Mouse (Mus musculus): ENCODE data around the gene Frmd4a. TPM values are rescaled to one million over a fixed set of nuclear protein-coding genes. Genes with fewer than 3 reads are reported as not detected.

Gene Frmd4a
- total RNA-seq, 1 experiment: 9.3 TPM

DNA sequence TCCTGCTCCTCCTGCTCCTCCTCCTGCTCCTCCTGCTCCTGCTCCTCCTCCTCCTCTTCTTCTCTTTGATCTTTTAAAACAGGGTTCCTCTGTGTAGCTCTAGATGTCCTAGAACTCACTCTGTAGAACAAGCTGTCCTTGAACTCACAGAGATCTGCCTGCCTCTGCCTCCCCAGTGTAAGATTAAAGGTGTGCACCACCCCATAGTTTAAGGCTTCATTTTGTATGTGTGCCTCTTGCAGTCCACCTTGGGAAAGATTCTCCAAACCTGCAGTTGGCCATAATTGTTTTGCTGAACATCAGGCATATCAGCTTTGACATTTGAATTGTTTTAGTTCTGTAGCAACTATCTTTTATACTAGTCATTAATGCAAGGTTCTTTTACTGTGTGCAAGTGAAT is 501.0 kb downstream of the Frmd4a start:
- TF ChIP-seq ZNF384 (IDR thresholded peaks at IDR 0.05; ENCODE audit: low read depth, low read length): no peak
- TF ChIP-seq HCFC1 (IDR thresholded peaks at IDR 0.05; ENCODE audit: borderline replicate concordance, insufficient read depth, low read length): no peak
- no peak for TF ChIP-seq CHD2 (IDR thresholded peaks at IDR 0.05; ENCODE audit: low read depth, low read length)
- no peak for TF ChIP-seq ZC3H11A (IDR thresholded peaks at IDR 0.05; ENCODE audit: borderline replicate concordance, low read depth, low read length)
- TF ChIP-seq MAFK (IDR thresholded peaks at IDR 0.05; ENCODE audit: insufficient read depth, low read depth, low read length): no peak
- Histone ChIP-seq H3K27ac (ENCODE audit: insufficient read depth, low read depth, low read length, poor library complexity, severe bottlenecking) (no peak overlapping the region), H3K4me3 (ENCODE audit: insufficient read depth in 1 of 2, low read depth in 1 of 2, low read length in 2 of 2, poor library complexity in 1 of 2, severe bottlenecking in 1 of 2) (no peak overlapping the region), H3K4me1 (ENCODE audit: control insufficient read depth in 2 of 2, insufficient read depth in 2 of 2, low read length in 2 of 2, poor library complexity in 1 of 2) (peaks cover 0 to 3% of the 10 kb centered on the region in 2 experiments; a peak in 1 of 4 replicates), H3K9me3 (ENCODE audit: control insufficient read depth, insufficient read depth, low read depth, low read length) (no peaks in the 10 kb centered on the region), H3K36me3 (ENCODE audit: control insufficient read depth, insufficient read depth, low read length, poor library complexity, severe bottlenecking) (no peaks in the 10 kb centered on the region), H3K9ac (ENCODE audit: insufficient read depth, low read depth, low read length, poor library complexity, severe bottlenecking) (no peak overlapping the region)
- no peak for DNase-seq (ENCODE audit: low read depth, low spot score)
- in situ Hi-C loops (cut with MboI; ENCODE audit: low sequenced_read_pairs in 2 of 2, unreplicated experiment in 2 of 2): loop anchor here in 1 of 2 experiments (25.0 kb wide), 1 partner anchor 344 kb away; no protein-coding TSS in a partner anchor

DNA sequence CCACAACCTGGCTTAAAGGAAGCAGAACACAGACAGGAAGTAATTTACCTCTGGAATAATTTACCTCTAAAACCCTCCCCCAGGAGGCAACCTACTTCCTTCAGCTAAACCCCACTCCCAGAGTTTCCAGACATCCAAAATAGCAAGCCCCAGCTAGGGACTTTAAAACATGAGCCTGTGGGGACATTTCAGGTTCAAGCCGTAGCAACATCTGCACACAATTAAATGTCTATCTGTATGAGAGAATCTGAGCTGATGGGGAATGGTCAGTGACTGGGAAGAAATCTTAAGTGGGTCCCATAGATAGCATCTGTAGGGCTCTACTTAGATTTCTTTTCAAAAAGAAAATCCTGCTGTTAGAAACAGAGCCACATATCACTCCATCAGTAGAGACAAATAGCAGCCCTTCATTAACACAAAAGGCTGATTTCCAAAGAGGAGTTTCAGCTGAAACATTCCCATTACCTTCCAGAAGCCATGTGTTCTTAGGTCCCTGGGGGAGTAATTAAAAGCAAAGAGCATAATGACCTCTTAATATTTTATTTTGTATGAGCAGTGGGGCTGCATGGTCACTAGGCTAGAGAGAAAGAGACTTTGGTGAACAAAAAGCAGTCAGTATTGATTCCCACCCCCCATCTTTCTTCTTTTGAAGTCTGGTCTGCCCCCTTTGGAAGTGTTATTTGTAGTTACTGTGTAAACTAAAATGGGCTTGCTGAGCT is 505.4 kb downstream of the Frmd4a start:
- in situ Hi-C loops (cut with MboI; ENCODE audit: low sequenced_read_pairs in 2 of 2, unreplicated experiment in 2 of 2): loop anchor here in 1 of 2 experiments (25.0 kb wide), 1 partner anchor 339 kb away; no protein-coding TSS in a partner anchor
- Histone ChIP-seq H3K27ac (ENCODE audit: insufficient read depth, low read depth, low read length, poor library complexity, severe bottlenecking) (no peak overlapping the region), H3K36me3 (ENCODE audit: control insufficient read depth, insufficient read depth, low read length, poor library complexity, severe bottlenecking) (no peaks in the 10 kb centered on the region), H3K4me3 (ENCODE audit: insufficient read depth in 1 of 2, low read depth in 1 of 2, low read length in 2 of 2, poor library complexity in 1 of 2, severe bottlenecking in 1 of 2) (no peak overlapping the region), H3K9ac (ENCODE audit: insufficient read depth, low read depth, low read length, poor library complexity, severe bottlenecking) (no peak overlapping the region), H3K9me3 (ENCODE audit: control insufficient read depth, insufficient read depth, low read depth, low read length) (no peaks in the 10 kb centered on the region), H3K4me1 (ENCODE audit: control insufficient read depth in 2 of 2, insufficient read depth in 2 of 2, low read length in 2 of 2, poor library complexity in 1 of 2) (no peaks in the 10 kb centered on the region)
- DNase-seq (ENCODE audit: low read depth, low spot score): no peak
- TF ChIP-seq ZNF384 (IDR thresholded peaks at IDR 0.05; ENCODE audit: low read depth, low read length) (no peak), HCFC1 (IDR thresholded peaks at IDR 0.05; ENCODE audit: borderline replicate concordance, insufficient read depth, low read length) (no peak), ZC3H11A (IDR thresholded peaks at IDR 0.05; ENCODE audit: borderline replicate concordance, low read depth, low read length) (no peak), MAFK (IDR thresholded peaks at IDR 0.05; ENCODE audit: insufficient read depth, low read depth, low read length) (no peak), CHD2 (IDR thresholded peaks at IDR 0.05; ENCODE audit: low read depth, low read length) (no peak)

DNA sequence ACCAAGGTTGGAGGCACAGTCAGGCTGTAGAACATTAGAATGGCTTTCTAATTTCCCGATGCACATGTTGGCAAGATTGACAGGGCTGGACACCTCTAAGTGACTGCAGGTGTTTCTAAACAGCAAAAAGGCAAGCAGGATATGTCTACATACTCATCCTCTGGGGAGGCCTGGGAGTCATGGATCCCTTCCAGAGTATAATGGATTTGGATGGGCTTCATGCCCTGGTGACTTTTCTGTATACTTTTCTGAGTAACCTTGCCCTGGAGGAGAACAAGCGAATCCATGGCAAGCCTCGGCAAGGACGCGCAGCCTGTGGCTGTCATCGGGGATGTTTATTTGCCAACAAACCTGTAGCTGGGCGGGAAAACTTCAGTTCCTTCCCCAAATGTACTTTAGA is 509.6 kb downstream of the Frmd4a start:
- no peak for TF ChIP-seq HCFC1 (IDR thresholded peaks at IDR 0.05; ENCODE audit: borderline replicate concordance, insufficient read depth, low read length)
- no peak for TF ChIP-seq ZNF384 (IDR thresholded peaks at IDR 0.05; ENCODE audit: low read depth, low read length)
- TF ChIP-seq ZC3H11A (IDR thresholded peaks at IDR 0.05; ENCODE audit: borderline replicate concordance, low read depth, low read length): no peak
- in situ Hi-C loops (cut with MboI; ENCODE audit: low sequenced_read_pairs in 2 of 2, unreplicated experiment in 2 of 2): no loop called here

DNA sequence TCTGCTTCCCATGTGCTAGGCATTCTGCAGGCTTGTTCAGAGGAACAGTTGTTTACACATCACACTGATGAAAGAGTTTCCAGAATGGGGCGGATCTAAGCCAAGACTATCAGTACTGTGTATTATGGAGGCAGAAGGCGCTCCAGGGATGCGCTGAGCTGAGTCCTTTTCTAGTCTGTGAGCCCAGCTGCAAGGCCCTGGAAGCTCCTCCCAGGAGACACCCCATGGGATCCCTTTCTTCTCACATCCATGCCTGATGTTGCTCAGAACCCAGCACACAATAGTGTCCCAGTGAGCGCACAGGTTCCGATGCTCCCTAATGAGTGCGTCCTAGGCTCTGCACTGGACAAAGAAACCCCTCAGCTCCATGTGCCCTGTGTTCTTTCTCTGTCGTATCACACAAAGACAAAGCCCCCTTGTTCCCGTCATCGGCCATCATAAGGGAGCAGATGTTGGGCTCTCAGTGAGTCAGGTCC is 511.8 kb downstream of the Frmd4a start:
- Histone ChIP-seq H3K9me3 (ENCODE audit: control insufficient read depth, insufficient read depth, low read depth, low read length) (no peaks in the 10 kb centered on the region), H3K36me3 (ENCODE audit: control insufficient read depth, insufficient read depth, low read length, poor library complexity, severe bottlenecking) (no peaks in the 10 kb centered on the region), H3K4me1 (ENCODE audit: control insufficient read depth in 2 of 2, insufficient read depth in 2 of 2, low read length in 2 of 2, poor library complexity in 1 of 2) (peaks cover 2 to 6% of the 10 kb centered on the region in 2 experiments; a peak in 2 of 4 replicates), H3K4me3 (ENCODE audit: insufficient read depth in 1 of 2, low read depth in 1 of 2, low read length in 2 of 2, poor library complexity in 1 of 2, severe bottlenecking in 1 of 2) (no peak overlapping the region), H3K9ac (ENCODE audit: insufficient read depth, low read depth, low read length, poor library complexity, severe bottlenecking) (no peak overlapping the region), H3K27ac (ENCODE audit: insufficient read depth, low read depth, low read length, poor library complexity, severe bottlenecking) (no peak overlapping the region)
- in situ Hi-C loops (cut with MboI; ENCODE audit: low sequenced_read_pairs in 2 of 2, unreplicated experiment in 2 of 2): no loop called here
- no peak for TF ChIP-seq HCFC1 (IDR thresholded peaks at IDR 0.05; ENCODE audit: borderline replicate concordance, insufficient read depth, low read length)
- TF ChIP-seq ZNF384 (IDR thresholded peaks at IDR 0.05; ENCODE audit: low read depth, low read length): no peak
- no peak for TF ChIP-seq CHD2 (IDR thresholded peaks at IDR 0.05; ENCODE audit: low read depth, low read length)
- TF ChIP-seq ZC3H11A (IDR thresholded peaks at IDR 0.05; ENCODE audit: borderline replicate concordance, low read depth, low read length): no peak
- TF ChIP-seq MAFK (IDR thresholded peaks at IDR 0.05; ENCODE audit: insufficient read depth, low read depth, low read length): no peak
- DNase-seq (ENCODE audit: low read depth, low spot score): no peak

More for the DNA sequence above, 509.6 kb downstream of the Frmd4a start:
- H3K36me3 ChIP-seq (ENCODE audit: control insufficient read depth, insufficient read depth, low read length, poor library complexity, severe bottlenecking): no peaks in the 10 kb centered on the region
- DNase-seq (ENCODE audit: low read depth, low spot score): no peak
- H3K9me3 ChIP-seq (ENCODE audit: control insufficient read depth, insufficient read depth, low read depth, low read length): no peaks in the 10 kb centered on the region
- H3K4me1 ChIP-seq (ENCODE audit: control insufficient read depth in 2 of 2, insufficient read depth in 2 of 2, low read length in 2 of 2, poor library complexity in 1 of 2): peaks cover 2 to 6% of the 10 kb centered on the region in 2 experiments; a peak in 2 of 4 replicates
- H3K9ac ChIP-seq (ENCODE audit: insufficient read depth, low read depth, low read length, poor library complexity, severe bottlenecking): no peak overlapping the region
- H3K27ac ChIP-seq (ENCODE audit: insufficient read depth, low read depth, low read length, poor library complexity, severe bottlenecking): no peak overlapping the region
- H3K4me3 ChIP-seq (ENCODE audit: insufficient read depth in 1 of 2, low read depth in 1 of 2, low read length in 2 of 2, poor library complexity in 1 of 2, severe bottlenecking in 1 of 2): no peak overlapping the region

Data from ES-E14 (cell line).